Mouse (Mus musculus) spleen, adult 2 months (tissue): Measurements from ENCODE around the gene Rab3b.

ENCODE experiments used
- CTCF ChIP-seq: fragments of 200-500 bp; IDR thresholded peaks from 2 replicates; pipeline ENCODE4 v1.5.1; 2011; ENCODE audit warnings: mild to moderate bottlenecking, inconsistent platforms; ENCODE audit not compliant: insufficient read depth, insufficient read length, insufficient replicate concordance; ENCODE audit errors: extremely low read depth
- POLR2A ChIP-seq: fragments of 200-500 bp; IDR thresholded peaks from 2 replicates; pipeline ENCODE4 v1.6.1; 2011; ENCODE audit warnings: low read depth, low read length, inconsistent platforms

DNA sequence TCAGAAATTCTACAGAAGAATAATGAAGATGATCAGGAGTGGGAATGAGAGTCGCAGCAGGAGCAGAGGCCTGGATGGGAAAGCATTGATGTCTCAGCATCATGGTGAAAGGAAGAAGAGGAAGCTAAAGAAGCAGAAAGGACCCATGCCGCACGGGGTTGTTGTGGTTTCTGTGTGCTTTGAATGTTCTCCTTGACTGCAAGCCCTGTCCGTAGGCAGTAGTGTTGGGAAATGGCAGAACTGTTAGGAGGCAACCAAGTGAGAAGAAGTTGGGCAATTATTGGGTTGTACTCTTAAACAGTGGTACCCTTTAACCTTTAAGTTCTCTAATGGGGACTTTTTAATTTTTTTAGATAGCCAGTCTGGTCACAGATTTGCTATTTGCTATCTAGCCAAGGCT, 56.0 kb downstream of the Rab3b start:
- TF ChIP-seq CTCF (no peak), POLR2A (no peak)
